In the genomic region with DNA sequence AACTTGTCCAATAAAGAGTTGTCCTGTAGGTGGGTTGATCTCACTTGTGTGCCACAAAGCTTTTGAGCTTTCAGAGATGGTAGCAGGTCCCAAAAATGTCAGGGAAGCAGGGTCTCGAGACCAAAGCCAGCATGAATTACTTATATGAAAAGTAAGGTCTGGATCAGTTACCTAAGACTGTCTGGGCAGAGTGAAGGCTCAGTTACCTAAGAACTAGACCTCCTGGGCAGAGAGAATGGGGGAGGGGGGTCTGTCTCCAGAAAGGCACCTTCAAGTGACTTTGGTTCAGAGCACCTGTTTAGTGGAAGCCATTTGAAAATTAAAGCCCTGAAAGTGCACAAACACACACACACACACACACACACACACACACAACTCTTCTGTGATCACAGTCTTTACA, we compare ENCODE assay signal across 17 mouse cellular contexts. TPM values are rescaled to one million over a fixed set of nuclear protein-coding genes. Genes with fewer than 3 reads are reported as not detected.
DNase-seq lines count a peak whose midpoint lies in the region; ATAC-seq and TF ChIP-seq lines count a peak whose summit lies in the region.
"Had no signal": no experiment of that assay in that cellular context is flagged by ENCODE, and none has a peak within 500 bp of the region (broad histone marks: within the 10 kb centered on the region; RNA-seq: fewer than 3 reads in every experiment).

No protein-coding gene starts in this region.

- WGBS in heart, embryonic 16.5 days = 85% methylated on average over 1 of the region's 1 CpGs
- 92% methylated on average over 1 of the region's 1 CpGs for WGBS in lung, embryonic 14.5 days
- 67% methylated on average over 1 of the region's 1 CpGs for WGBS in limb, embryonic 14.5 days

- H3K27ac ChIP-seq in heart, embryonic 16.5 days (ENCODE audit: low read length) = peak overlapping the region; percentile 7; the same call in 1 of the 2 replicates
- peak overlapping the region; percentile 78 for H3K27ac ChIP-seq in lung, embryonic 14.5 days (ENCODE audit: low read depth)
- peak overlapping the region; percentile 67 for H3K27ac ChIP-seq in limb, embryonic 14.5 days (replicated peaks; ENCODE audit: low read depth, low read length)
- H3K27ac ChIP-seq: hindbrain, embryonic 12.5 days; midbrain, embryonic 12.5 days had no signal

- H3K4me3 ChIP-seq in heart, embryonic 16.5 days (ENCODE audit: low read length) = no peak overlapping the region
- H3K4me3 ChIP-seq in lung, embryonic 14.5 days (ENCODE audit: low read depth, low read length) = no peak overlapping the region
- no peak overlapping the region for H3K4me3 ChIP-seq in limb, embryonic 14.5 days (replicated peaks; ENCODE audit: low read length)
- H3K4me3 ChIP-seq: midbrain, embryonic 12.5 days had no signal

- H3K9ac ChIP-seq in heart, embryonic 16.5 days (ENCODE audit: low read length) = no peak overlapping the region
- no peak overlapping the region for H3K9ac ChIP-seq in lung, embryonic 14.5 days
- no peak overlapping the region for H3K9ac ChIP-seq in limb, embryonic 14.5 days (ENCODE audit: low read depth, low read length, severe bottlenecking)
- H3K9ac ChIP-seq: hindbrain, embryonic 12.5 days; midbrain, embryonic 12.5 days had no signal

- no peak for ATAC-seq in heart, embryonic 16.5 days (replicated peaks; ENCODE audit: extremely low read depth, insufficient read depth, low FRiP score)
- no peak for ATAC-seq in lung, embryonic 14.5 days (ENCODE audit: insufficient read depth)
- ATAC-seq in limb, embryonic 14.5 days (ENCODE audit: low FRiP score, low read depth) = no peak
- ATAC-seq: forebrain, embryonic 16.5 days had no signal

- H3K36me3 ChIP-seq in heart, embryonic 16.5 days (ENCODE audit: control insufficient read depth, insufficient read depth) = no peaks in the 10 kb centered on the region
- peaks cover 6% of the 10 kb centered on the region; the same call in 1 of the 2 replicates for H3K36me3 ChIP-seq in lung, embryonic 14.5 days (ENCODE audit: insufficient read depth)
- H3K36me3 ChIP-seq in limb, embryonic 14.5 days (ENCODE audit: control insufficient read depth, insufficient read depth, low read length) = no peaks in the 10 kb centered on the region
- H3K36me3 ChIP-seq: hindbrain, embryonic 12.5 days; midbrain, embryonic 12.5 days had no signal

- H3K27me3 ChIP-seq in heart, embryonic 16.5 days (ENCODE audit: control insufficient read depth, insufficient read depth, low read length) = no peaks in the 10 kb centered on the region
- H3K27me3 ChIP-seq in lung, embryonic 14.5 days (ENCODE audit: insufficient read depth, low read length) = no peaks in the 10 kb centered on the region
- H3K27me3 ChIP-seq in limb, embryonic 14.5 days (ENCODE audit: control insufficient read depth, insufficient read depth, low read length) = no peaks in the 10 kb centered on the region

- no peak for DNase-seq in heart, postnatal 36 days
- no peak for DNase-seq in lung, embryonic 14.5 days
- DNase-seq in lung, adult 18-20 months = no peak
- DNase-seq in ES-CJ7 (ENCODE audit: low read depth, low spot score) = peak; percentile 56
- DNase-seq in limb, embryonic 14.5 days (ENCODE audit: low spot score) = no peak
- no peak for DNase-seq in urinary bladder, postnatal 14 days (ENCODE audit: low spot score)
- DNase-seq: adrenal gland, postnatal 25 days; layer of hippocampus, adult 9-11 months; right cerebral cortex, postnatal 25 days had no signal

- intact Hi-C loops in heart, postnatal 36 days (cut with DNase I) = loop anchor here (10.0 kb wide), 1 partner anchor 340 kb away; a partner anchor contains a TSS

- H3K4me2 ChIP-seq in heart, embryonic 16.5 days (ENCODE audit: low read depth, low read length) = no peak overlapping the region
- H3K4me2 ChIP-seq in lung, embryonic 14.5 days = no peak overlapping the region
- H3K4me2 ChIP-seq in limb, embryonic 14.5 days (replicated peaks; ENCODE audit: low read depth, low read length, severe bottlenecking) = no peak overlapping the region
- H3K4me2 ChIP-seq: hindbrain, embryonic 12.5 days; midbrain, embryonic 12.5 days had no signal

- H3K9me3 ChIP-seq in heart, embryonic 16.5 days (replicated peaks; ENCODE audit: control insufficient read depth, low read length) = no peaks in the 10 kb centered on the region
- H3K9me3 ChIP-seq in lung, embryonic 14.5 days (ENCODE audit: low read depth, low read length) = no peaks in the 10 kb centered on the region
- H3K9me3 ChIP-seq in limb, embryonic 14.5 days (ENCODE audit: control insufficient read depth, low read length) = no peaks in the 10 kb centered on the region
- H3K9me3 ChIP-seq: hindbrain, embryonic 12.5 days; midbrain, embryonic 12.5 days had no signal

- no peak for TF ChIP-seq CTCF in lung, embryonic 14.5 days (IDR thresholded peaks at IDR 0.05; ENCODE audit: low read depth)

- peaks cover 20% of the 10 kb centered on the region for H3K4me1 ChIP-seq in heart, embryonic 16.5 days (ENCODE audit: control insufficient read depth, insufficient read depth, low read length)
- peaks cover 20% of the 10 kb centered on the region for H3K4me1 ChIP-seq in lung, embryonic 14.5 days (ENCODE audit: insufficient read depth)
- H3K4me1 ChIP-seq in limb, embryonic 14.5 days (ENCODE audit: control insufficient read depth, insufficient read depth, low read length) = peaks cover 29% of the 10 kb centered on the region

- no peak for TF ChIP-seq POLR2A in limb, embryonic 14.5 days (IDR thresholded peaks at IDR 0.05; ENCODE audit: borderline replicate concordance, extremely low read depth, insufficient read depth, insufficient read length)

RNA-seq across cellular contexts. Expression of a gene that starts 1.6 kb away (rescaled TPM):
- 27.0 and 27.1 TPM in 2 replicates for polyA plus RNA-seq in heart, embryonic 16.5 days (2015; fragmentation: Nextera tagmentation; extraction: Ambion mirVana)
- total RNA-seq in heart, postnatal 36 days (2021) = 10 to 100 TPM; 19.1 to 19.9 TPM
- 81.2 and 91.0 TPM in 2 replicates for polyA plus RNA-seq in lung, embryonic 14.5 days (2014; fragmentation: Nextera tagmentation; extraction: Ambion mirVana)
- polyA plus RNA-seq in limb, embryonic 14.5 days (2012; rRNA removed) = 184 and 203 TPM in 2 replicates
- polyA plus RNA-seq in limb, embryonic 14.5 days (2014; fragmentation: Nextera tagmentation; extraction: Ambion mirVana) = 114 and 130 TPM in 2 replicates

RNA-seq across cellular contexts. Expression of a gene that starts 2.1 kb away (rescaled TPM):
- 0.05 and 0.07 TPM in 2 replicates for polyA plus RNA-seq in heart, embryonic 16.5 days (2015; fragmentation: Nextera tagmentation; extraction: Ambion mirVana)
- not detected for total RNA-seq in heart, postnatal 36 days (2021)
- 0.18 and 0.39 TPM in 2 replicates for polyA plus RNA-seq in lung, embryonic 14.5 days (2014; fragmentation: Nextera tagmentation; extraction: Ambion mirVana)
- 0.78 and 1.0 TPM in 2 replicates for polyA plus RNA-seq in limb, embryonic 14.5 days (2012; rRNA removed)
- 0.22 and 0.66 TPM in 2 replicates for polyA plus RNA-seq in limb, embryonic 14.5 days (2014; fragmentation: Nextera tagmentation; extraction: Ambion mirVana)

RNA-seq across cellular contexts. Expression of a gene that starts 18.4 kb away (rescaled TPM):
- polyA plus RNA-seq in heart, embryonic 16.5 days (2015; fragmentation: Nextera tagmentation; extraction: Ambion mirVana) = 217 and 221 TPM in 2 replicates
- total RNA-seq in heart, postnatal 36 days (2021) = 100 to 1,000 TPM; 102 to 105 TPM
- polyA plus RNA-seq in lung, embryonic 14.5 days (2014; fragmentation: Nextera tagmentation; extraction: Ambion mirVana) = 275 and 288 TPM in 2 replicates
- 123 and 186 TPM in 2 replicates for polyA plus RNA-seq in limb, embryonic 14.5 days (2012; rRNA removed)
- 244 and 253 TPM in 2 replicates for polyA plus RNA-seq in limb, embryonic 14.5 days (2014; fragmentation: Nextera tagmentation; extraction: Ambion mirVana)

RNA-seq across cellular contexts. Expression of a gene that starts 18.5 kb away (rescaled TPM):
- 34.0 and 38.7 TPM in 2 replicates for polyA plus RNA-seq in heart, embryonic 16.5 days (2015; fragmentation: Nextera tagmentation; extraction: Ambion mirVana)
- 10 to 100 TPM; 21.1 to 23.0 TPM for total RNA-seq in heart, postnatal 36 days (2021)
- polyA plus RNA-seq in lung, embryonic 14.5 days (2014; fragmentation: Nextera tagmentation; extraction: Ambion mirVana) = 60.7 and 66.9 TPM in 2 replicates
- 36.4 and 43.8 TPM in 2 replicates for polyA plus RNA-seq in limb, embryonic 14.5 days (2012; rRNA removed)
- 54.6 and 55.8 TPM in 2 replicates for polyA plus RNA-seq in limb, embryonic 14.5 days (2014; fragmentation: Nextera tagmentation; extraction: Ambion mirVana)

RNA-seq across cellular contexts. Expression of a gene that starts 27.3 kb away (rescaled TPM):
- polyA plus RNA-seq in heart, embryonic 16.5 days (2015; fragmentation: Nextera tagmentation; extraction: Ambion mirVana) = not detected in 2 replicates
- not detected for total RNA-seq in heart, postnatal 36 days (2021)
- not detected in 2 replicates for polyA plus RNA-seq in lung, embryonic 14.5 days (2014; fragmentation: Nextera tagmentation; extraction: Ambion mirVana)
- polyA plus RNA-seq in limb, embryonic 14.5 days (2012; rRNA removed) = not detected in 2 replicates
- polyA plus RNA-seq in limb, embryonic 14.5 days (2014; fragmentation: Nextera tagmentation; extraction: Ambion mirVana) = not detected in 2 replicates
- total RNA-seq: adrenal gland, postnatal 25 days; gastrocnemius, postnatal 14 days; left cerebral cortex, postnatal 25 days had no signal
- polyA plus RNA-seq: C2C12; forebrain, embryonic 16.5 days; heart, embryonic 11.5 days; hindbrain, embryonic 12.5 days; midbrain, embryonic 12.5 days had no signal

Comparison
In these comparisons a context has a peak if more than half of its experiments do, and no peak if none do; other contexts are left out.
1. H3K27ac ChIP-seq: peak in every context shown above with its lines; median percentile 78 in lung, embryonic 14.5 days; 67 in limb, embryonic 14.5 days; 7 in heart, embryonic 16.5 days.